Mouse (Mus musculus) forebrain, embryonic 14.5 days (tissue): ENCODE measurements around the gene Dpf2. TPM values are rescaled to one million over a fixed set of nuclear protein-coding genes. Genes with fewer than 3 reads are reported as not detected.

Experiments used
- ATAC-seq: fragments of 200-750 bp; cut with Nextera tagmentation; 2 replicates; pipeline ENCODE4 v1.8.0; 2017; ENCODE audit warnings: mild to moderate bottlenecking, moderate library complexity
- DNase-seq: peaks from one replicate; pipeline ENCODE4 v3.0.0-alpha.2; 2015; ENCODE audit warnings: low spot score
- H3K27ac ChIP-seq: fragments of 300-500 bp; sonication (generic); 2 replicates; pipeline ENCODE4 v1.5.1; 2014; ENCODE audit warnings: low read depth, mild to moderate bottlenecking, control low read depth, low read length, moderate library complexity
- H3K27me3 ChIP-seq: fragments of 300-500 bp; sonication (generic); replicated peaks from 2 replicates; pipeline ENCODE4 v1.6.1; 2014; ENCODE audit warnings: low read length, control low read depth, mixed read lengths; ENCODE audit not compliant: control insufficient read depth, insufficient read depth
- H3K36me3 ChIP-seq: fragments of 300-500 bp; sonication (generic); 2 replicates; pipeline ENCODE4 v1.6.1; 2014; ENCODE audit warnings: low read length, control low read depth; ENCODE audit not compliant: control insufficient read depth, insufficient read depth
- H3K4me1 ChIP-seq: fragments of 300-500 bp; sonication (generic); 2 replicates; pipeline ENCODE4 v1.6.1; 2014; ENCODE audit warnings: antibody characterized with exemption, low read length, control low read depth; ENCODE audit not compliant: control insufficient read depth, insufficient read depth
- H3K4me2 ChIP-seq: fragments of 300-500 bp; sonication (generic); 2 replicates; pipeline ENCODE4 v1.6.1; 2014; ENCODE audit warnings: mild to moderate bottlenecking, control low read depth, low read length
- H3K4me3 ChIP-seq: fragments of 300-500 bp; sonication (generic); 2 replicates; pipeline ENCODE4 v1.5.1; 2014; ENCODE audit warnings: low read depth, low read length, control low read depth
- H3K9ac ChIP-seq: fragments of 300-500 bp; sonication (generic); 2 replicates; pipeline ENCODE4 v1.6.1; 2014; ENCODE audit warnings: mild to moderate bottlenecking, low read length, control low read depth, moderate library complexity
- H3K9me3 ChIP-seq: fragments of 300-500 bp; sonication (generic); replicated peaks from 2 replicates; pipeline ENCODE4 v1.6.1; 2016; ENCODE audit warnings: low read length, control low read depth, mixed read lengths; ENCODE audit not compliant: control insufficient read depth
- WGBS: fragments of 180-500 bp; shearing (Covaris S2); extraction: QIAGEN DNeasy Blood & Tissue Kit; methylation state at CpG from one replicate; pipeline ENCODE4 v1.1.7; 2014; 5-methylcytosine and 5-hydroxymethylcytosine counted together
- polyA plus RNA-seq: library from polyadenylated mRNA; unstranded; fragments of >200 nt; fragmentation: Nextera tagmentation; extraction: Ambion mirVana; gene quantifications from 2 replicates; pipeline ENCODE4 v1.2.1, GENCODE M21; 2014

Dpf2 gene
- polyA plus RNA-seq, 1 experiment from 2014 or later: 136 TPM

DNA sequence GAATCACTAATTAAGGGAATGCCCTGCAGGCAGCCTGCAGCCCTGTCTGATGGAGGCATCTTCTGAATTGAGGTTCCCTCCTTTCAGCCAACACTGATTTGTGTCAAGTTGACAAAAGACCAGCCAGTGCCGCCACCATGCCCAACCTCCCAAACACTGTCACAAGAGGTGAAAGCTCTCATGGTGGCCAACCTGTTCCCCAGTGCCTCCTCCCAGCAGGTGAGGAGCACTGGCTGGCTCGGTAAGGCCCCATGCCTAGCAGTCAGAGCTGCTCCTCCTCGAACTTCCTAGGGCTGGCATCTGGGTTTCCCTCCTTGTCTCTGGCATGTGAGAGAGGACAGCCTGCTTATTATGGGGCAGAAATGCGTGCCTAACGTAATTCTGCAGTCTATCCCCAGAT lies 26.9 kb upstream of the Dpf2 start:
- H3K36me3 ChIP-seq: peaks cover 12% of the 10 kb centered on the region; the same call in 1 of the 2 replicates
- no peak overlapping the region for H3K4me2 ChIP-seq
- H3K27me3 ChIP-seq: no peaks in the 10 kb centered on the region
- ATAC-seq (0 out of 2 replicates have a peak, but pooled peaks have one; percentile 4), DNase-seq (no peak)
- H3K4me1 ChIP-seq: peaks cover 16% of the 10 kb centered on the region
- 61% methylated on average over 5 of the region's 5 CpGs for WGBS
- H3K4me3 ChIP-seq: no peak overlapping the region
- H3K9ac ChIP-seq: no peak overlapping the region
- H3K27ac ChIP-seq: peak overlapping the region; percentile 28; the same call in 1 of the 2 replicates
- no peaks in the 10 kb centered on the region for H3K9me3 ChIP-seq

DNA sequence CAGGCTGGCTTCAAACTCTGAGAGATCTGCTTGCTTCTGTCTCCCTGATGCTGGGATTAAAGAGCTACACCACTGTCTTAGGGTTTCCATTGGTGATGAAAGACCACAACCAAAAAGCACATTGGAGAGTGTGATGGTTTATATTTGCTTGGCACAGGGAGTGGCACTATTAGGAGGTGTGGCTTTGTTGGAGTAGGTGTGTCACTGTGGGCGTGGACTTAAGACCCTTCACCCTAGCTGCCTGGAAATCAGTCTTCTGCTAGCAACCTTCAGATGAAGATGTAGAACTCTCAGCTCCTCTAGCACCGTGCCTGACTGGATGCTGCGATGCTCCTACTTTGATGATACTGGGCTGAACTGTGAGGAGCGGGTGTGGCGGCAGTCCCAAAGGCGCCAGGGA lies 25.7 kb upstream of the Dpf2 start:
- H3K9me3 ChIP-seq: no peaks in the 10 kb centered on the region

DNA sequence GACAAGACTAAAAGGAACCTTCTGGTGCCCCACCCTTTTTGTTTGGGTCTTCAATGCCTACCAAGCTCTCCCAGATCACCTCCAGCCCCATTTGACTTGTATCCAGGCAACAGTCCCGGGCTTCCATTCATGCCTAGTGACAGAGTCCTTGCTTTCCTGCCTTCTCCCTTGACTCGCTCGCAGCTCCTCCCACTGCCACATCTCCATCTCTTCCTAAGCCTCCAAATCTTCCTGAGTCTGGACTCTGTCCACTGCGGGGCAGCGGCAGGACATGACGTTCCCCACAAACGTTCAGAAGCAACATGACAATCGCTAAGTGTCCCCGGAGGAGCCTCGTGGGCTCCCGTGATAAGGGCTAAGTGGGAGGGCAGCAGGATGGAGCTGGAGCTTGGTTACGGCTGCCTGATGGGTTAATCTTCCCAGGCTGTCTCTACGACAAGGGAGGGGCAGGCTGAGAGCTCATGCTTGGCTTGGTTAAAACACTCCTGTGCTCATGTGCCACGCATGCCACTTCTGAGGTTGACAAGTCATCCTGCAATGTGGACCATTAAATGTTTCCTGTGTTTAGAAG lies 25.1 kb upstream of the Dpf2 start:
- Histone ChIP-seq H3K4me3 (no peak overlapping the region), H3K9ac (no peak overlapping the region), H3K27ac (no peak overlapping the region), H3K27me3 (no peaks in the 10 kb centered on the region), H3K9me3 (no peaks in the 10 kb centered on the region), H3K4me2 (no peak overlapping the region), H3K36me3 (peaks cover 8% of the 10 kb centered on the region; the same call in 1 of the 2 replicates), H3K4me1 (peaks cover 16% of the 10 kb centered on the region)
- DNase-seq (peak; percentile 31), ATAC-seq (no peak)
- 40% methylated on average over 14 of the region's 14 CpGs for WGBS

More for the DNA sequence above, 25.7 kb upstream of the Dpf2 start:
- DNase-seq (no peak), ATAC-seq (no peak)
- no peak overlapping the region for H3K9ac ChIP-seq
- peaks cover 12% of the 10 kb centered on the region; the same call in 1 of the 2 replicates for H3K36me3 ChIP-seq
- H3K27me3 ChIP-seq: no peaks in the 10 kb centered on the region
- H3K27ac ChIP-seq: no peak overlapping the region
- no peak overlapping the region for H3K4me3 ChIP-seq
- H3K4me2 ChIP-seq: no peak overlapping the region
- peaks cover 16% of the 10 kb centered on the region for H3K4me1 ChIP-seq
- 89% methylated on average over 6 of the region's 6 CpGs for WGBS

DNA sequence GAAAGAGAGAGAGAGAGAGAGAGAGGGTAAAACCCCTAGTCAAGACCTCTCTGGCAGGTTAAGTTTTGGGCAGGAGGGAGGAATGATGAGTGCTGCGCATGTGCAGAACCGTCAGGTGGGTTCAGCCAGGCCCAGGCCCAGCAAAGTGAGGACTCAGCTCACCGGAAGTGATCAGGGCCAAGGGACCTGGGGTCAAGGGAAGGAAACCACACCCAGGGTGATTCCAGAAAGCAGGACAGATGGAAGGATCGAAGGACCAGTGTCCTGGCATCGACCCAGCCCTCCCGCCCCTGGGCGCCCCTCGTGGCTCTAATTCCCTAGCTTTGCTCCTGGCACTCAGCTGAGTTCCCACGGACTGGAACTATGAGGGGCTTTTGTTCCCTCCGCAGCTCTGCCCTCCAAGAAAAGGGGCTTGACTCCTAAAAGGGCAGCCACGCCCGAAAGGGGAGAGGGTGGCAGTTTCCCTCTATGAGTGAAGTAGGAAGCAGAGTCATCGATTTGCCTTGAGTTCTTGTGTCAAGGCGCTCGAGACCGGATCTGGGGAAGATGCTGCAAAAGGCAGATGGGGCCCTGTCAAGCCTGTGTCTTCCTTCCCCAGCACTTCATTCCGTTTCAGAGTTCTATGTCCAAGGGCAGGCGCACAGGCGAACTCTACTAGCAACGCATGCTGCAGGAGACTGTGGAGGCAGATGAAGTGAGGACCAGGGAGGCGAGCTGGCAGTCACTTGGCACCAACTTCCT lies 24.5 kb upstream of the Dpf2 start:
- Histone ChIP-seq H3K9ac (no peak overlapping the region), H3K9me3 (no peaks in the 10 kb centered on the region), H3K4me3 (no peak overlapping the region), H3K4me2 (0 out of 2 replicates have a peak overlapping the region, but pooled peaks have one; percentile 9), H3K27me3 (no peaks in the 10 kb centered on the region), H3K4me1 (peaks cover 16% of the 10 kb centered on the region), H3K27ac (no peak overlapping the region), H3K36me3 (peaks cover 8% of the 10 kb centered on the region; the same call in 1 of the 2 replicates)
- no peak for ATAC-seq
- DNase-seq: peak; percentile 25
- WGBS: 60% methylated on average over 21 of the region's 21 CpGs

DNA sequence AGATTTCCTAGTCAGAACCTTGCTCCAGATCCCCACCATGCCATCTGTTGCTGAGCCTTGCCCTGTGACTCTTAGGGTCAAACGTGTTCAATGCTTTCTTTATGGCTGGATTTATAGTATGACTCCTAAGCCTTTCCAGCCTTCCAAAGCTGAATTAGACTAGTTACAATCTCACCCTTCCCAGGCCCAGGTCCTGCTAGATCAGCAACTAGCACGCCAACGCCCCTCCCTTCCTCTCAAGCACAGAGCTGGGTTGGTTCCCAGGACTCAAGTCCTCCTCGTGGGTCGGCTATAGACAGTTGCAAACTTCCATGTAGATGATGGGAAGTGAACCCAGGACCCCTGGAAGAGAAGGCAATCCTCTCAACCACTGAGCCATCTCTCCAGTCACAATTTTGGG lies 22.9 kb upstream of the Dpf2 start:
- WGBS: 84% methylated on average over 5 of the region's 5 CpGs
- ATAC-seq (no peak), DNase-seq (no peak)

DNA sequence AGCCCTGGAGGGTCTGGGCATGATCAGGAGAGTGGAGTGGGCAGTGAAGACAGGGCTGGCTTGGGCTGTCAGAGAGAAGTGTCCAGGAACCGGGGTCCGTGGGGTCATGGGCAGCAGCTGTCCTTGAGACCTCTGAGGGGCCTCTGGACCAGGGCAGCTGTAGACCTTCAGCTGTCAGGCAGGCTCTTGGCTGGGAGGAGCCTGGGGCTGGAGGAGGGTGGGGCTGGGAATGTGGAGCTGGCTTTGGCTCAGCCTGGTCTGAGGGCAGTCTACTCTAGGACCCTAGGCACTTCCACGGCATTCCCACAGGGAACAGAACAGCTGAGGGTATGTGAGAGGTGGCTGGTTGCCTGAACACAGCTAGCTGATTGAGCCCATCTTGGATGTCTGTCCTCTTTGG lies 22.5 kb upstream of the Dpf2 start:
- DNase-seq (no peak), ATAC-seq (no peak)
- Histone ChIP-seq H3K36me3 (no peaks in the 10 kb centered on the region), H3K27ac (no peak overlapping the region), H3K4me1 (peaks cover 16% of the 10 kb centered on the region), H3K4me2 (no peak overlapping the region), H3K4me3 (no peak overlapping the region), H3K27me3 (no peaks in the 10 kb centered on the region), H3K9ac (no peak overlapping the region), H3K9me3 (no peaks in the 10 kb centered on the region)
- 87% methylated on average over 3 of the region's 3 CpGs for WGBS

More for the DNA sequence above, 22.9 kb upstream of the Dpf2 start:
- Histone ChIP-seq H3K27me3 (no peaks in the 10 kb centered on the region), H3K4me1 (peaks cover 16% of the 10 kb centered on the region), H3K36me3 (no peaks in the 10 kb centered on the region), H3K4me3 (no peak overlapping the region), H3K9me3 (no peaks in the 10 kb centered on the region), H3K9ac (no peak overlapping the region), H3K27ac (no peak overlapping the region), H3K4me2 (no peak overlapping the region)

DNA sequence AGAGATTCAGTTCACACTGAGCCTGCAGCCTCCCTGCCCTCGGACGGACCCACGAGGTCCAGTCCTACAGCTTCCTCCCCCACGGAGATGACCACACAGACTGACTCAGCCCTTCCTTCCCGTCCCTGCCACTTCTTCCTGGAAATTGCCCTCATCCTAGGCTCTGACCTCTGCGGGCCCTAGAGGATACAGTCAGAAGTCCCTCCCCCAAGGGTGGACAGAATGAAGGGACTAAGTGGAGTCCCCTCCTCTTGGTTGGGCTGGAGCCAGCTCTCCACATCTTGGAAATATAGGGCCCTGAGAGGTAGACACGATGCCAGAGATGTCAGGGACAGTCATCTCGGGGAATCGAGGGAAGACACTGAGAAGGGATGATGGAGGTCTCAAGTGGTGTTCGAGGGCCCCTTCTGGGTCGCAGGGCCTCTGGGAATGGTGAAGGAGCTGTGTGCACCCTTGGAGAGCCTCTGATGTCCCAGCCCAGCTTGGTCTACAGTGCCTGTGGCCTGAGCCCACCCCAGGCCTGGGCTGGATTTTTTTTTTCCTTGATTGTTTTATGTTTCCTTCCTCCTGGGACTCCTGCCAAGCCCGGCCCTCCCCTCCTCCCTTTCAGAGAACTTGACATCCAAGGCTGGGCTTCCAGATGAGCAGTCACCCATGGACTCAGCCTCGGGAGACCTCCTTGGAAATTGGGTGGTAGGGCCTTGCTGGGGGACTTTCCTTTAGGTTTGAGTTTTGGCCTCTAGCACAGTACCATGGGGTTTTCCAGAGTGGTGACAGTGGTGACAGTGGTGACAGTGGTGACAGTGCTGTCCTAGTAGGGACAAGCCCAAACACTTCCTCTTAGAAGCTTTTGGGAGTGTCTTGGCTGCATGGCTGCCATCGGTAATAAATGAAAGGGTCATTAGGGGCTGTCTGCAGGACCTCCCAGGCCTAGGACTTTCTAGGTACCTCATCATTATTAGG lies 17.1 kb upstream of the Dpf2 start:
- 73% methylated on average over 14 of the region's 14 CpGs for WGBS

DNA sequence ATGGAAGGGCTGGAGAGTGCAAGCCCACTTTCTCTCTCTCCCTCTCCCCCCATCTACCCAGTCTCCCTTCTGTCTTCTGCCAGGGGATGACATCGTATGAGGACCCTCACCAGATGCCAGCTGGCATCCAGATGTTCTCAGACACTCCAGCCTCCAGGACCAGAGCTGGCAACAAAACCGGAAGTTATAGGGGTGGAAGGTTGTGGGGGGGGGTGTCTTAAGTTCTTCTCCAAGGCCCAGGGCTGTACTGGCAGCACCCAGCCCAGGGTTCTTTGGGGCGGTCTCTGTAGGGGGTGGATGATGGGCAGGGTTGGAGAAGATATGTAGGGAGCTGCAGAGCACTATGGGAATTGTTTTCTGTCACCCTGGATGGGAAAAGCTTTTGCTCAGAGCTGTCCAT lies 15.7 kb upstream of the Dpf2 start:
- Histone ChIP-seq H3K9me3 (no peaks in the 10 kb centered on the region), H3K27me3 (0 out of 2 replicates have a peak, but pooled peaks cover 2% of the 10 kb centered on the region), H3K4me1 (0 out of 2 replicates have a peak, but pooled peaks cover 6% of the 10 kb centered on the region), H3K9ac (no peak overlapping the region; the same call in 1 of the 2 replicates), H3K4me3 (no peak overlapping the region), H3K36me3 (no peaks in the 10 kb centered on the region), H3K27ac (no peak overlapping the region), H3K4me2 (no peak overlapping the region)
- WGBS: 72% methylated on average over 3 of the region's 3 CpGs
- ATAC-seq: no peak
- no peak for DNase-seq

More for the DNA sequence above, 17.1 kb upstream of the Dpf2 start:
- no peak overlapping the region for H3K4me3 ChIP-seq
- no peak overlapping the region for H3K9ac ChIP-seq
- H3K9me3 ChIP-seq: no peaks in the 10 kb centered on the region
- 0 out of 2 replicates have a peak, but pooled peaks cover 2% of the 10 kb centered on the region for H3K27me3 ChIP-seq
- no peak overlapping the region for H3K27ac ChIP-seq
- no peaks in the 10 kb centered on the region for H3K36me3 ChIP-seq
- peak; percentile 47 for DNase-seq
- 0 out of 2 replicates have a peak, but pooled peaks cover 1% of the 10 kb centered on the region for H3K4me1 ChIP-seq
- ATAC-seq: no peak
- H3K4me2 ChIP-seq: no peak overlapping the region
